Mouse (Mus musculus) kidney, adult 2 months (tissue): ENCODE results near the gene Tgfbi.

Experiments used
- CTCF ChIP-seq: fragments of 200-500 bp; conservative IDR thresholded peaks from 2 replicates; pipeline ENCODE4 v1.5.1; 2011; ENCODE audit warnings: low read depth, mild to moderate bottlenecking, control low read depth, low read length, moderate library complexity, mixed read lengths; ENCODE audit not compliant: insufficient read depth, insufficient read length
- POLR2A ChIP-seq: fragments of 200-500 bp; IDR thresholded peaks from one replicate; pipeline ENCODE4 v1.6.1; 2011; ENCODE audit warnings: low read depth, low read length, control low read depth

DNA sequence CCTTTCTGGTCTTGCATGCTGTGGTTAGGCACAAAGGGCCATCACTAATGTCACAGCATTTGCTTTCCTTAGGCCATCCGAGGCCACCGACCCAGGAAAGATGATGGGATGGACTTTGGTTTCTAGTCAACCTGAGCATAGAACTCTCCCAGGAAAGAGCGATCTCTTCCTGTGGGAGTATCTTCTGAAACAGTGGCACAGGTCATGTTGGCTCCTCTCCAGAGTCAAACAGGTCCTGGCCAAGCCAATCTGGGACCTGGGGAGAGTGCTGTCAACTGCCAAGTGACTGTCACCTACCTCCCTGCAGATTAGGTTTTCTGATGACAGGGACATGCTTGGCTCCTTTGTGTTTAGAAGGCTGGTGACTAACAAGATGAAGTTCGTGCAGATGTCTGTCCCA, 20.8 kb downstream of the Tgfbi start:
- TF ChIP-seq POLR2A (no peak), CTCF (no peak)
